Mouse (Mus musculus) lung, embryonic 16.5 days (tissue): Measurements from ENCODE around the gene Myl10. TPM values are rescaled to one million over a fixed set of nuclear protein-coding genes. Genes with fewer than 3 reads are reported as not detected.

Source experiments
- ATAC-seq: fragments of 200-750 bp; cut with Nextera tagmentation; 2 replicates; pipeline ENCODE4 v1.8.0; 2017; ENCODE audit warnings: low read depth, mild to moderate bottlenecking, moderate library complexity
- H3K27ac ChIP-seq: fragments of 300-500 bp; sonication (generic); 2 replicates; pipeline ENCODE4 v1.5.1; 2014; ENCODE audit warnings: mild to moderate bottlenecking, control low read depth, low read length
- H3K27me3 ChIP-seq: fragments of 300-500 bp; sonication (generic); 2 replicates; pipeline ENCODE4 v1.6.1; 2014; ENCODE audit warnings: low read depth, low read length, mixed read lengths; ENCODE audit not compliant: control insufficient read depth, insufficient read depth
- H3K36me3 ChIP-seq: fragments of 300-500 bp; sonication (generic); 2 replicates; pipeline ENCODE4 v1.6.1; 2014; ENCODE audit warnings: low read length; ENCODE audit not compliant: control insufficient read depth, insufficient read depth
- H3K4me1 ChIP-seq: fragments of 300-500 bp; sonication (generic); replicated peaks from 2 replicates; pipeline ENCODE4 v1.6.1; 2014; ENCODE audit warnings: low read length, mixed read lengths; ENCODE audit not compliant: control insufficient read depth, insufficient read depth
- H3K4me2 ChIP-seq: fragments of 300-500 bp; sonication (generic); 2 replicates; pipeline ENCODE4 v1.6.1; 2014; ENCODE audit warnings: low read depth, low read length, control low read depth
- H3K4me3 ChIP-seq: fragments of 300-500 bp; sonication (generic); 2 replicates; pipeline ENCODE4 v1.5.1; 2014; ENCODE audit warnings: mild to moderate bottlenecking, low read length, control low read depth
- H3K9ac ChIP-seq: fragments of 300-500 bp; sonication (generic); 2 replicates; pipeline ENCODE4 v1.6.1; 2014; ENCODE audit warnings: low read length, control low read depth
- H3K9me3 ChIP-seq: fragments of 300-500 bp; sonication (generic); 2 replicates; pipeline ENCODE4 v1.6.1; 2016; ENCODE audit warnings: low read length; ENCODE audit not compliant: control insufficient read depth
- WGBS: fragments of 180-500 bp; shearing (Covaris S2); extraction: QIAGEN DNeasy Blood & Tissue Kit; methylation state at CpG from one replicate; pipeline ENCODE4 v1.1.7; 2014; 5-methylcytosine and 5-hydroxymethylcytosine counted together
- polyA plus RNA-seq: library from polyadenylated mRNA; unstranded; fragments of >200 nt; fragmentation: Nextera tagmentation; extraction: Ambion mirVana; gene quantifications from 2 replicates; pipeline ENCODE4 v1.2.1, GENCODE M21; 2015

Gene Myl10
- polyA plus RNA-seq, 1 experiment from 2014 or later = not detected

DNA sequence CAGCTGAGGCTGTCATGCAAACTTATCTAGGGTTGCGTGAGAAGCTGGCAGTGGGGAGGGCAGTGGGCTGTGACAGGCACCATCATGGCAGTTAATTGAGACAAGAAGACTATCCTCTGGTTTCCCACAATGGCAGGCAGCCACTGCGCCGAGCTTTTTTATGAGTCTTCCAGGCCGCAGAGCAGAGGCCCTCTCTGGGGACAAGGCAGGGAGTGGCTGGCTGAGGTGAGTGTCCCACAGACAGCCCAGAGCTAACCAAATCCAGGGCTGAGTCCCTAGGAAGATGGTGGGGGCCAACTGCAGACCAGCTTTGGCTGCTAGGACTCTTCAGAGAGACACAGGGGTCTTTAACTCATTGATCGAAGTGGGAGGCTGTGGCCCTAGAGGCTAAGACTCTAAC, 3.6 kb downstream of the Myl10 start:
- Histone ChIP-seq H3K9ac (no peak overlapping the region), H3K36me3 (no peaks in the 10 kb centered on the region), H3K27me3 (no peaks in the 10 kb centered on the region), H3K9me3 (no peaks in the 10 kb centered on the region), H3K4me1 (no peaks in the 10 kb centered on the region), H3K27ac (no peak overlapping the region), H3K4me3 (no peak overlapping the region), H3K4me2 (no peak overlapping the region)
- no peak for ATAC-seq
- WGBS = 75% methylated on average over 5 of the region's 5 CpGs

DNA sequence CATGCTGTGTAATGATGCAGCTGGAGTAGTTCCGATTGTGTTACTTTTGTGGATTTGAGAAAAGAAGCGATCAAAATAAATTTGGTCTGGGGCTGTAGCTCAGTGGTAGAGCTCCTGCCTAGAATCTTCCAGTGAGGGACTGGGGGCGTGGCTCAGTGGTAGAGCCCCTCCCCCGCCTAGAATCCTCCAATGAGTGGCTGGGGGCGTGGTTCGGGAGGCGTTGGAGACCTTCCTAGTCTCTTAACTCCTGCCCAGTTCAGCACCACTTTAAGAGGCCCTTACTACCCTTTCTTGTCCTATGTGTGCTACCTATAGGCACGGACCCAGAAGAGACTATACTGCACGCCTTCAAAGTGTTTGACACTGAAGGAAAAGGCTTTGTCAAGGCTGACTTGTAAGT, 4.7 kb downstream of the Myl10 start:
- no peak overlapping the region for H3K9ac ChIP-seq
- H3K27ac ChIP-seq = no peak overlapping the region
- H3K4me1 ChIP-seq = no peaks in the 10 kb centered on the region; the same call in 1 of the 2 replicates
- no peak overlapping the region for H3K4me3 ChIP-seq
- no peak overlapping the region for H3K4me2 ChIP-seq
- no peak for ATAC-seq
- no peaks in the 10 kb centered on the region for H3K9me3 ChIP-seq
- 71% methylated on average over 9 of the region's 9 CpGs for WGBS
- no peaks in the 10 kb centered on the region for H3K36me3 ChIP-seq
- H3K27me3 ChIP-seq = no peaks in the 10 kb centered on the region

DNA sequence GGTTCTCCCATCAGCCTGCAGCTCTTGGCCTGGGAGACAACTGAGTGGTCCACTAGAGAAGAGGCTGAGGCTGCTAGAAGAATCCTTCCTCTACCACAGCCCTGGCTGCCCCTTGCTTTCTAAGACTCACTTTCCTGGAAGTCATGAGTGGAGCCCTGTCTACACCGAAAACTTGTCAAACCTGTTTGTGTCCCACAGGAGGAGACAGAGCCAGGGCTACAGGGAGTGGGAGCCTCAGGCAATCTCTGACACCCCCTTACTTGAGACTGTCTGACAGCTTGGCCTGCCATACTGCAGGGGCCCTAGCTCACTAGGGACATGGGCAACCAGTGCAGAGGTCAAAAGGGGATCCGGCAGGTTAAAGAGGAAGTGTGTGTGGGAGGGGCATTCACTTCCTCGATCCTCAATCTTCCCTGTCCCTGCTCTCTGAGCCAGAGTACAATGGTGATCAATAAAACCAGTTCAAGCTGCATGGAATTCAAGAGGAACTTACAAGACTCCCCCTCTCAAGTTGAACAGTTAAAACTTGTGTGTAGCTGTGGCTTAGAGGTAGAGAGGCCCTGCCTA, 9.3 kb downstream of the Myl10 start:
- no peak overlapping the region for H3K4me2 ChIP-seq
- H3K27me3 ChIP-seq = no peaks in the 10 kb centered on the region
- ATAC-seq = peak; percentile 71; the same call in 1 of the 2 replicates
- no peaks in the 10 kb centered on the region; the same call in 1 of the 2 replicates for H3K4me1 ChIP-seq
- H3K4me3 ChIP-seq = no peak overlapping the region
- 49% methylated on average over 3 of the region's 3 CpGs for WGBS
- H3K36me3 ChIP-seq = no peaks in the 10 kb centered on the region
- H3K9ac ChIP-seq = no peak overlapping the region
- H3K9me3 ChIP-seq = no peaks in the 10 kb centered on the region
- no peak overlapping the region for H3K27ac ChIP-seq

DNA sequence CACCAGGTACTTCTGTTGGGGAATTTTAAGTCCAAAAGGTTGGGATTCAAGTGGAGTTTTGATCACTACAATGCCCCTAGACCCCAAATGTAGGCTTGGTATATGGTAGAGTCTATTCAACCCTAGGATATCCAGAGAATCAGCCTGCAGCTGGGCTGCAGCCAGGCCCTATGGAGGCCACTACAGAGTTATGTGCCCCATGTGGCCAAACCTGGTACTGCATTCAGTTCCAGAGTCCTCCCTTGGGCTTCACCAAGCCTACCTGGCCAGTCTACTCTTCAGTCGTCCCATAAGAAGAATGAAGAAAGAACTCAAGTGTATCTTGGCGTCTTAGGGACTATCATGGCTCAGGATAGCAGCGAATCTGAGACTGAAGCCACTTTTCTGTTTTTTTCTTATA, 10.8 kb downstream of the Myl10 start:
- H3K36me3 ChIP-seq = no peaks in the 10 kb centered on the region
- no peaks in the 10 kb centered on the region for H3K9me3 ChIP-seq
- ATAC-seq = no peak
- no peak overlapping the region for H3K4me3 ChIP-seq
- H3K4me1 ChIP-seq = peaks cover 3% of the 10 kb centered on the region; the same call in 1 of the 2 replicates
- H3K27ac ChIP-seq = no peak overlapping the region
- no peaks in the 10 kb centered on the region for H3K27me3 ChIP-seq
- 46% methylated on average over 3 of the region's 3 CpGs for WGBS
- no peak overlapping the region for H3K4me2 ChIP-seq
- H3K9ac ChIP-seq = no peak overlapping the region

DNA sequence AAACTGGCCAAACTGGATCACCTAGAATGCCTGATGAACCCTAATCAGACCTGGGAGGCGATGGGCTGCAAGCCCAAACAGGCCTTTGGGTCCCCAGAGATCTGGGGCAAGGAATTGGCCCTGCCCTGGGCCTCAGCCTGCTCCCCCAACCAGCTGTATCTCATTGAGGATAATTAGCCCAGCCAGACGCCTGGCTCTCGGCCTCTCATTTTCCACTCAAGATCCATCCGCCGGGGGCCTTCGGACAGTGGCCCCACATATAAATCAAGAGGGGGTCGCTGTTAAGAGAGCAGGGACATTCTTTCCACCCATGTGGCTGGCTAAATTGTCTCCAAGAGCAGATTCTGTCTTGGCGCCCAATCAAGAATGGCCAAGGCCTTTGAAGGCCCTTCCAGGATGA, 11.2 kb downstream of the Myl10 start:
- H3K9me3 ChIP-seq = no peaks in the 10 kb centered on the region
- H3K4me1 ChIP-seq = peaks cover 3% of the 10 kb centered on the region; the same call in 1 of the 2 replicates
- H3K27me3 ChIP-seq = no peaks in the 10 kb centered on the region
- no peak overlapping the region for H3K4me2 ChIP-seq
- no peak for ATAC-seq
- WGBS = 87% methylated on average over 8 of the region's 8 CpGs
- no peaks in the 10 kb centered on the region for H3K36me3 ChIP-seq
- H3K9ac ChIP-seq = no peak overlapping the region
- no peak overlapping the region for H3K27ac ChIP-seq
- no peak overlapping the region for H3K4me3 ChIP-seq

DNA sequence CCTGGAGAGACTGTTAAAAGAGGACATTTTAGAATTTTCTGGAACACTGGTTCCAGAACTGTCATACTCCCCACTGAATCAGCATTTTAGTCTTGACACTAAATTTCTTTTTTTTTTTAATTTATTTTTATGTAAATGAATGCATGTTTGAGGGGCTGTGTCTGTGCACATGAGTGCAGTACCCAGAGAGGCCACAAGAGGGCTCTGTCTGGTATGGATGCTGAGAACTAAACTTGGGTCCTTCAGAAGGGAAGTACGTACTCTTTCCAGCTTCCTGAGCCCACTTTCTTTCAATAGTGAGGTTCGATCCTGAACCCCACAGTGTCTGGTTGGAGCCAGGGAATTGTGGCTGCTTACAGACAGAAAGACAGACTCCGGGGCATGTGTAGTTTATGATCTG, 12.6 kb downstream of the Myl10 start:
- 96% methylated on average over 3 of the region's 3 CpGs for WGBS
- peaks cover 5% of the 10 kb centered on the region; the same call in 1 of the 2 replicates for H3K4me1 ChIP-seq
- ATAC-seq = no peak
- H3K36me3 ChIP-seq = no peaks in the 10 kb centered on the region
- no peak overlapping the region for H3K27ac ChIP-seq
- H3K4me3 ChIP-seq = no peak overlapping the region
- no peaks in the 10 kb centered on the region for H3K9me3 ChIP-seq
- H3K9ac ChIP-seq = no peak overlapping the region
- H3K27me3 ChIP-seq = no peaks in the 10 kb centered on the region
- no peak overlapping the region for H3K4me2 ChIP-seq

DNA sequence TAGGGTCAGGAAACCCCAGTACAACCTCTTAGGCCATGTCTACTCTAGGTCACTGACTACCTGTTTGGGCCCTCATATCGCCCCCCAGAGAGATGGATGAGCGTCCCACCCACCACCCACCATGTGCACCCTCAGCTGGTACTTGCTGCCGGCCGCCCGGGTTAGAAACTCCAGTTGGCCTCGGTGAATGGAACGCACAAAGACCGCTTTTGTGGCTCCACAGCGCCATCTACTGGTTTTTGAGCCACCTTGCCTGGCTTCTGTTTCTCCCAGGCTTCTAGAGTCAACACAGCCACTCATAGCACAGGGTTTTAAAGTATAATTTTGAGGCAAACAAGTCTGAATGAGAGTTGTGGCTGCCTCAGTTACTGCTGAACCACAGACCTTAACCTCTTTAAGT, 13.9 kb downstream of the Myl10 start:
- H3K27me3 ChIP-seq = no peaks in the 10 kb centered on the region
- no peak overlapping the region for H3K9ac ChIP-seq
- WGBS = 0% methylated on average over 9 of the region's 9 CpGs
- peaks cover 5% of the 10 kb centered on the region for H3K4me1 ChIP-seq
- H3K36me3 ChIP-seq = no peaks in the 10 kb centered on the region
- H3K4me3 ChIP-seq = no peak overlapping the region
- no peak overlapping the region for H3K27ac ChIP-seq
- H3K9me3 ChIP-seq = no peaks in the 10 kb centered on the region
- H3K4me2 ChIP-seq = no peak overlapping the region
- ATAC-seq = no peak

DNA sequence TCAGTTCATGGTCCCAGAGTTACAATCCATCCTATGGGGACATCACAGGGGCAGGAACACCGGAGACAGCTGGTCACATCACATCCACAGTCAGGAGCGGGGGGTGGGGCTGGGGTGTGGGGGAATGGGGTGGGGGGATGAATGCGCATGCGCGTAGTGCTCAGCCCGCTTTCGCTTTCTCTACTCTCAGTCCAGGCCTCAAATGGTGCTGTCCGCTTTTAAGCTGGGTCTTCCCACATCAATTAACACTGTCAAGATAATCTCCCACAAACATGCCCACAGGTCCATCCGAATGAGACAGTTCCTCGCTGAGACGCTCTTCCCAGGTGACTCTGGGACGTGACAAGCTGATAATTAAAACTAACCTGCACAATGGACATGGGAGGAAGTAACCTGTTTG, 15.2 kb downstream of the Myl10 start:
- Histone ChIP-seq H3K36me3 (no peaks in the 10 kb centered on the region), H3K27me3 (no peaks in the 10 kb centered on the region), H3K9me3 (no peaks in the 10 kb centered on the region), H3K4me3 (no peak overlapping the region), H3K4me2 (no peak overlapping the region), H3K9ac (no peak overlapping the region), H3K27ac (no peak overlapping the region), H3K4me1 (peaks cover 5% of the 10 kb centered on the region)
- no peak for ATAC-seq
- 64% methylated on average over 12 of the region's 12 CpGs for WGBS

DNA sequence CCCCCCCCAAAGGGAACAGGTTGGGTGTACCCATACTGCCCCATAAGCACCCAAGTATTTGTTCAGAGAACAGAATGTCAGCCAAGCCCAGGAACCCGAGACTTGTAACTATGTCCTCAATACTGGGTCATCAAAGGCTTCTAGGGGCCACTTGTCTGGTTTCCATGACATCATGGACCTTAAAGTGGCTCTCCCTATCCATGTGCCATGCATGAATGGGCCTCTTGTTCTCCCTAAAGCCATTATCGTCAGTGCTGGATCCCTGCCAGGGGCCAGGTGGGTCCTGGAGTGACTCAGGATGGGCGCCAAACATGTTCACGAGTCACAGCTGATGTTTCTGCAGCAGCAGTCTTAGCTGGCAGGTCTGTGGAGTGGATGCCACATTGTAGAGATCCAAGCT, 17.8 kb downstream of the Myl10 start:
- 22% methylated on average over 4 of the region's 4 CpGs for WGBS
- H3K36me3 ChIP-seq = no peaks in the 10 kb centered on the region
- peaks cover 15% of the 10 kb centered on the region for H3K4me1 ChIP-seq
- H3K9ac ChIP-seq = no peak overlapping the region
- no peak overlapping the region for H3K4me3 ChIP-seq
- no peaks in the 10 kb centered on the region for H3K9me3 ChIP-seq
- peak; percentile 91 for ATAC-seq
- no peak overlapping the region for H3K4me2 ChIP-seq
- no peaks in the 10 kb centered on the region for H3K27me3 ChIP-seq
- peak overlapping the region; percentile 75 for H3K27ac ChIP-seq
